Mouse (Mus musculus) hematopoietic stem cell, adult 5-6 weeks (primary cell): ENCODE measurements around the gene Sik1. TPM values are rescaled to one million over a fixed set of nuclear protein-coding genes. Genes with fewer than 3 reads are reported as not detected.
A peak's percentile ranks its signal among the peaks of the same experiment; 100 is the strongest.

ENCODE experiments used
- ATAC-seq, 2 experiments: fragments of 125-278 bp in 1 of 2; replicated peaks in 1 of 2; 2 replicates each; pipeline ENCODE4 v1.8.0; 2016 to 2017; ENCODE audit warnings: inconsistent platforms in 2 of 2, mild to moderate bottlenecking in 2 of 2, moderate number of reproducible peaks in 2 of 2, low read depth in 1 of 2, moderate TSS enrichment in 1 of 2; ENCODE audit not compliant: low FRiP score in 2 of 2, poor library complexity in 2 of 2, severe bottlenecking in 2 of 2, insufficient read depth in 1 of 2, low TSS enrichment in 1 of 2
- total RNA-seq: library from RNA; stranded (forward); fragments of 172-1452, 232-1000 nt; gene quantifications from 2 replicates; pipeline ENCODE4 v1.2.3, GENCODE M21; 2017

Gene Sik1
- total RNA-seq, 1 experiment from 2014 or later = 203 TPM

DNA sequence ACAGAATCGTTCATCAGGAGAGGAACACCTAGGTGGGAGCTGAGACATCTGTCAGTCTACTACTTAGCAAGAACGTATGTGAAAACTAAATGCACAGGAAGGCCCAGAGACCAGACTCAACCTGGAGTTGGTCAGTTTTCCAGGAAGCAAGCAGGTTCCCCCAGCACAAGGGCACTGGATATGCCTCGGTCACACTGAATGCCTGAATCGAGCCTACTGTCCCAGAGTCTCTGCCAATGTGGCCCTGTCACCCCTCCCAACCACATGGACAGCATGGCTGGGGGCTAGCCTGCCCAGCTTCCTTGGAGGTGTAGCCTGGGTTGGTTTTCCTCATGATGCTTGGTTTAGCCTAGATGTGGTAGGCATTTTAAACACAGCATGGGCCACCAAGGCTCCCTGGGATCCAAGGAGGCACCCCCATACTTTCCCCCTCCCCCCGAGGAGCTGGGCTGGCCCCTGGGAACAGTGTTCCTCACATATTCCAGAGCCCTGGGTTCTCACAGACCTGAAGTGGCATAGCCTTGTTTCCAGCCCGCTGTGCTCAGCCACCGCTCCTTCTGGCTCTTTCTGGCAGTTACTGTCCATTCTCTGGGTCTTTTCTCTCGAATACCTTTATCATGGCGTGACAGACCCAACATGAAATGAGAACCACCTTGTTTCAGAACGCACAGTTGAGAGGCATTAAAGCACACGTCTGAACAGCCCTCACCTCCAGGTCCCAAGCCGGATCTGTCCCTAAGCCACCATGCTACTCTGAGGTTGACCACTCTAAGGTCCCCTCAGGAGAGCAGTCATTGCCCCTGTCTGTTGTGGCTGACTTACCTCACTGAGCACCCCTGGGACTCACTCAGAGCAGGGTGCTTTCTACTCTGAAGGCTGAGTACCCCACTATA lies 12.4 kb downstream of the Sik1 start:
- ATAC-seq = no peak

DNA sequence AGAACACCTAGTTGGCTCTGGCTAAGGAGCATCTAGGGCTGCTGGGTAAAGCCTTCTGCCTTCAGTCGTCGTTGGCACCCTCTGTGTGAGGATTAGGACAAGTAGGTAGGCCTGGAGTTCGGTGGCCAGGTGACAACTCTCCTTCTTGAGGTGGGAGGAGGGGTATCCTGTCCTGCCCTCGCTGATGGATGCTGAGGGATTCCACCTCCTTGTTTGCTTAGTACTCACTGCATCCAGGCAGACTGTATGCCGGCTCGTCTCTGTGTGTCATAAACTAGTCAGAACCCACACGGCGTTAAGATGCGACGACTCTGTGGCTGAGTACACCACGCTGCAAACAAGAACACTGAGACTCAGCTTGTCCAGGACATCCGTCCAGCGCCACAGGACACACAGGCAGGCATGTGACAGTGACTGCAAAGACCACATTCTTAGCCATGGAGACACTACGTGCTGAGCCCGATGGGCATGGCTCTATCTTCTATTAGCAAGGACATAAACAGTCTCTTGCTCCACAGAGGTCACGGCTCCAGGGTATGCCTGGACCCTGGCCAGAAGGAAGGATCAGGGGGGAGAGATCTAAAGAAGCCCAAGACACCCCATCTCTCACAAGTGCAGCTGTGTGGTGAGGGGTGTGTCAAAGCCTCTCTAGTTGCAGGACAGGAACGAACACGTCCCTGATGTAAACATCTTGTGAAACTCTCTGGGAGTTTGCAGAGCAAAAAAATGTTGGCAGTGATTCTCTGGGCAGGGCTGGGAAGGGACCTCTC lies 13.6 kb downstream of the Sik1 start:
- 0 out of 4 replicates have a peak, but pooled peaks of 1 of the 2 experiments have one; percentile 3 for ATAC-seq

DNA sequence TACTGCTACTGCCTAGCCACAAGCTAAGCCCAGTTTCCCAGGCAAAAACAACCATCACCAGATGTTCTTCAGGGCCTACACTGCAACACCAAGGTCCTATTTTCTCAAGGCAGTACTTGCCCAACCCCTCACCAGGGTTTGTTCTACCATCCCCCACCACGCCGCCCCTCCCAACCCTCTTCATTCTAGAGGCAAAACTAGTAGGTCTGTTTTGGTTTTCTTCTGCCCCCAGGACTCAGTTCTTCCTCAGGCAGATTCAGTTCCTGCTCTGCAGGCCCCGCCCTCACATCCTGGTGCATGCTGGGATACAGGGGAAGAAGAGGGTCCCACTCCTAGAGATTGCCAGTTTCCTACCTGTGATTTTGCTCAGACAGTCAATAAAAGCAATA lies 14.2 kb downstream of the Sik1 start:
- no peak for ATAC-seq

DNA sequence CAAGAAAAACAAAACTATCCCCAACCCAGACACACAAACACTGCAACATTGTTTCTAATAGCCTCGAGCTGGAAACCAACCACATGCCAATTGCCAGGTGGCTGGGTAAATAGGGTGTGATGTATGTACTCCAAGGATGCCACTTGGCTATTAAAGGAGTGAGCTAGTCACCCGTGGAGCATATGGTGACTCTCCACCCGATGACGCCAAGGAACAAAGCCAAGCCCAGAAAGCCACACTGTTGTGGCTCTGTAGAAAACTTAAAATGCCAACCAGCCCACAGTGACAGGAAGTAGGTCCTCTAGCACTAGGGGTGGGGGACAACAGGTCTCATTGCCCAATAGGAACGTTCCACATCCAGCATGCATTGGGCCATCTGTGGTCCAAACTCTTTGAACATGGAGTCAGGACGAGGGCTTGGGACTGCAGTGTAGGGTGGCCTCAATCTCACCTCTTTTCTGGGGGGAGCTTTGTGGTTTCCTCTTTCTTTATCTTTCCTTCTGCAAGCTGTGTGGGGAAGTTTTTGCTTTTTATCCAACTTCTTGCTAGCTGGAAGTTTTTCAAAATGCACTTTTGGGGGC lies 15.1 kb downstream of the Sik1 start:
- peak; percentile 9 to 44 for ATAC-seq

DNA sequence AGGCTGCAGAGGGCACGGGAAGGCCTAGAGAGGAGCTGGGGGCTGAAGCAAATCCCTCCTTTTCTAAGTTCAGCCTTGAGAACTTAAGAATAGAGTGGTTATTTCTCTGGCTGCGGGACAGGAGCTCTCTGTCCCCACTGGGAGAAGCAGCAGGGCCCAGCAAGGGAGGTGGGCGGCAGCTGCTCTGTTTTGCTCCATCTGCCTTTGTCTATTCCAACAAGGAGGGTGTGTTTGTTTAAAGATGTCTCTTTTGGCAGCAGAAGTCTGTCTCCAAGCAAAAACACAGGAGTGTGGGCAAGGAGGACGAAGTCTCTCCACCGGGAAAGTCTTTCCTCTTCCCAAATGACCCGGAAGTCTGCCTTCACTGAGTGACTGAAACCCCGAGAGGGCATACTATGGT lies 18.8 kb downstream of the Sik1 start:
- no peak for ATAC-seq

DNA sequence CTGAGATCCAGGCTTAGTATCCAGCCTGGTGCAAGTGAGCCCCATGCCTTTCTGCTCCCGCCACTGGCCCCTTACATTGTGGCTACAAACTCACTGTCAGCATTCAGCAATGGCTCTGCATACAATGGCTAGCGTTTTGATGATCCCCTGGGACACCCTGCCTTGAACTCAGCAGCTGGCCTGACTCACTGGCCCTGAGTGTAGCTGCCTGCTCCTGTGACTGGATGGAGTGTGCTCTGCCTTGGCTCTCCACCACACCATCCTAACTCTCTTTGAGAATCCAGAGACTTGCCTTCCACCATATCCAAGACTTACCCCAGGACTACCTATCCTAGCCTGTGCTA lies 19.4 kb downstream of the Sik1 start:
- ATAC-seq = no peak

DNA sequence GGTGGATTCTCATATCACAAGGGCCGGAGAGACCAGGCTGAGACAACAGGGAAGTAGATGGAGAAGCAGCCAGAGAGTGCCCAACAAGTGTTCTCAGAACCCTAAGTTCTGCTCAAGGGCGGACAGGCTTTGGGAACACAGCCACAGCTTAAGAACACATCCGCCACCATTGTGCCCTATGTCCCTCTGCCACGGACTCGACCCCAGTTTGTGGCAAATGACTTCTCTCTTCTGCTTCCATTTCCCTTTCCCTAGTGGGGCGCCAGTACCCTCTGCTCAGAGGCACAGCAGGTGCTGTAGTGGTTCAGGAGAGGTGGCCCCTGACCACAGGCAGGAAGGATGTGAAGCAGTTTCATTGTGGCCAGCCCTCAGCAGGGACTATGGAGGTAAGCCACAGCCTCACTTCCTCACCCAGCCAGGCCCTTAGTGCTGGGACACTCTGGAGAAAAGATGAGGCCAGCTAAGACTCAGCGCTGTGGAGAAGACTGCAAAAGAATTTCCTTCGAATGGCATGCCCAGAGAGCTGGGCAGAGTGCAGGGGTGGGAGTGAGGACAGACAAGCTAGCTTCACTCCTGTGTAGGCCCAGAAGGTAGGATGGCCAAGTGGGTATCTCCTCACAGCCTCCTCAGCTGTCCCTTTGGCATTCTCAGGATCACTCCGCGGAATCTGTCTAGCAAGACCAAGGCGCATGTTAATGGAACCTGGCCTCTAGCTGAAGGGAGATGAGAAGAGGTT lies 19.9 kb downstream of the Sik1 start:
- peak; percentile 85 to 89 for ATAC-seq

DNA sequence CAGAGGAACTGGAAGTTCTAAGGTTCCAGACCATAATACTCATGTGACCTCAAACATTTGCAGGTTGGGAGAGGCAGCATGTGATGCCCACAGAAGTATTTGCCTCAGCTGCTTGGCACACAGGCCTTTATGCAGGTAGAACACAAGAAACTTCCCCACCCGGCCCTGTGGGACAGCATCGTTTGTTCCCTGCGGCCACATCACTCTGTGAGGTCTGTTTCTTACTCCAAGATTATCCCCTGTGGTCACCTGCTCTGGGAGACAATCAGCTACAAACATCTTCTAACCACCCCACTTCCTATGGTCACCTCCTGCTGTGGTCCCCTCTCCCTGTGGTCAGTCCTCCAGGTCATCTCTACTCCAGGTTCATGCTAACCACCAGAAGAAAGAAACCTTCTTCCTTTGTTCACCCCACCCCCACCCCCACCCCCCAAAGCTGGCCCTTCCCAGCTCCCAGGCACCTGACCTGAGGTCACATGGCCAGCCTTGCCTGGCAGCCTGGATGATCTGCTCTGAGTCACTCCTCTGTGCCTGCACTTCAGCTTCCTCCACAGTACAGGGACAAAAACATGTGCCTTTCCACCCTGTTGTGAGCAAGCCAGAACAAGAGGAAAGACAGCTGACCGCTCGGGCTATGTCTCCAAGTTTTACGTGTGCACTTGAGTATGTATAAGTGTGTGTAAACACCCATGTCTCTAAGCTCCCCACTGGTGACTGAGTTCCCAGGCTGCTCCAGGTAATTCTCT lies 21.1 kb downstream of the Sik1 start:
- ATAC-seq = no peak

DNA sequence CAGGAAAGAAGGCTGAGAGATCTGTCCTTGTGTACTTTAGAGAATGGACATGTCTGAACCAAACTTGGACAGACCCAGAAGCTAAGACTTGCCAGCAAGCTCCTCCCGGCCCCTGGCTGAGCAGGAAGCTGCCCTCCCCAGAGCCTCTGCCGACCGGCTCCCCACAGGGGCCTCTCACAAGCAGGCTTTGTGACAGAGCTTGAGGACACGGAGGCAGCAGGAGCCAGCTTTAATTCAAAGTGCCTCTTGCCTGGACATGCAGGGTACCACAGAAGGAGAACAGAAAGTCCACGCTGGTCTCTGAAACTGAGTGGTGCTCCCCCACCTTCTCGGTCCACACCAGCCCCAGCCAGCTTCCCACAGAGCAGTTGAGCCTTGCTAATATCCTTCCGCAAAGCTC lies 21.9 kb downstream of the Sik1 start:
- no peak for ATAC-seq

DNA sequence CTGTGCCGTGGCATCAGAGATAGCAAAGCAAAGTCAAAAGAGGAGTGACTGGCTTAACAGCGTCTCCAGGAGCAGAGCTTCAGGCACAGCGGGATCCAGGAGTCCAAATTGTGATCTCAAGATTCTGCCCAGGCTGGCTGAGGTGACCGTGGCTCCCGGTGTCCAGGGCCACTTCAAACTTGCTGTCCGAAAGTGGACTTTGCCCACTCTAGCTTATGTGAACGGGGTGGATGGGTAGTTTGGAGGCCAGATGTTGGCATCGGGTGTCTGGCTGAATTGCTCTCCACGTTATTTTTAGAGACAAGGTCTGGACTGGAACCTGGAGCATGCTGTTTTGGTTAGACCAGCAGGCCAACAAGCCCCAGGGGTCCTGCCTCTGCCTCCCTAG lies 23.0 kb downstream of the Sik1 start:
- ATAC-seq = no peak

DNA sequence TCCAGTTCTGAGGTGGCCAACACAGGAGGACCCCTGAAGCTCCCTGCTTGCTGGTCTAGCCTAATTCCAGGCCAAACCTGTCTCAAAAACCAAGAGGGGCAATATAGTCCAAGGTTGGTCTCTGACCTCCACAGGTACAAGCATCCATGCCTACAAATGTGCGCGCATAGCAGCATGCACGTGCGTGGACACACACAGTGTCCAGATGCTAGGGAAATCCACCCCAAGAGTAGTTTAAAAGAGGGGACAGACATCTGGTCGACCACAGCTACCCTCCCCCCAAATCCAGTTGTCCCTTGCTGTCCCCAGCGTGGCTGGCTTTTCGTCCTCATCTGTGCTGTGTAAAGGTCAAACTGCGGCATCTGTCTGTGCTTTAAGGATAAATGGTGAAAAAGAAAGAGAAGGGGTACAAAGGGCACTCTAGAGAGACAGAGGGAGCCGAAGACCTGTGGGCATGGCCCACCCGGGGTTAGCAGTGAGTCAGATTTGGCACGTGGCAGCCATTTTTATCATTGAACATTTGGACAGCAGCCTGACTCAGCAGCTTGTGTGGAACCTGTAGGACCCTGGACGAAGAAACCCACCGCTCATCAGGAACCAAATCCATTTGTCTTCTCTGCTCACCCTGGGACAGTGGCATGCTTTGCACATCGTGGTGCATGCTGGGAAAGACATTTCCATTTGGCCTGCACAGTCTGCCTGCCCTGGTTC lies 23.6 kb downstream of the Sik1 start:
- ATAC-seq = no peak

DNA sequence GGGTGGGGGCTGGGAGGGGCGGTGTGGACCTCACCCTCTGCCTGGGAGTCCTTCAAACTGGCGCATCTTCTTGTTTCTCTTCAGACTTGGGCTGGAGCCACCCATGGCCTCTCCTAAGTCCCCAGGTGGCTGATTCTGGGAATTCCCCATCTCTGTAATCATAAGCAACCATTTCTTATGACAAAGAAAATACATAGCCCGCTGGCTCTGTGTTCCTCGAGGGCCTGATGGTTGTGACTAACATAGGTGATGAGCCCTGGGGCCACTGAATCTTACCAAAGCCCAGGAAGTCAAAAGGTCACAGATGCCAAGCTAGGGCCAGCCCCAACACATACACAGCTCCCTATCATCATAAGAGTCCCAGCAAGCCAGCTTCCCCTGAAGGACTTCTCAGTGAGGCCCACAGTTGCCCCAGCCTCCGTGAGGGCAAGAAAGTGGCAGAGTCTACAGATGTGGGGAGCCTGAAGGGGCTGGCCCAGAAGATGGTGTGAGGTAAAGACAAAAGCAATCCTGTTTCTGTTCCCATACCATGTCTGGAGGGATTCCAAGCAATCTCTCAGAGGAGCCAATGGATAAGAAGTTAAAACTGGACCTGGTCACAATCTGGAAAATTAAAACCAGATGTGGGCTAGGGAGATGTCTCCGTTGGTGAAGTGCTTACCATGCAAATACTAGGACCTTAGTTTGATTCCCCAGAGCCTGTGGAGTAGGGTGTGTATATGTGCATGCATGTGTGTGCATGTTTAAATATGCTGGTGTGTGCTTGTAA lies 24.3 kb downstream of the Sik1 start:
- ATAC-seq = no peak

DNA sequence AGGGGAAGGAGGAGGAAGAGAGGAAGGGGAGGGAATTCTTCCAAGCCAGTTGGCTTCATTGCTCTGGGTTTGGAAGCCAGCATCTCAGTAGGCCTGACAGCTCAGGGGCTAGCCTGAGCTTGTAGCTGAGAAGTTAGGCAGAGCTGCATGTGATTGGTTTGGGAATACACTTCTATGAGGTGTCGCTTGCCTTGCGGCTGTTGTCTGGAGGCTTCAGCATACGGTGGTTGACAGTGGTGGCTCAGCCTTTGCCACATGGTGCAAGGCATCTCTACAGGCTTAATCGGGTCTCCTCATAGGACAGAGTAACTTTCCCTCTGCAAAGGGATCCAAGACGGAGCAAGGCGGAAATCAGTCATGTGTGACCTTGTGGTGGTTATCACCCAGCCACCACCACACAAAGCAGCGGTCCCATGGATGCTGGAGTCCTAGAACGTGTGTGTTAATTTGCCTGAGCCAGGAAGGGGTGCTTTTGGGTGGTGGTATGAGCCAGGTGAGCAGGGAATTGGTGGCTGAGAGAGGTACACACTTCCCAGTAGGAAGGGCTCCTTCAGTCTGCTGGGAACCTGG lies 25.0 kb downstream of the Sik1 start:
- no peak for ATAC-seq

DNA sequence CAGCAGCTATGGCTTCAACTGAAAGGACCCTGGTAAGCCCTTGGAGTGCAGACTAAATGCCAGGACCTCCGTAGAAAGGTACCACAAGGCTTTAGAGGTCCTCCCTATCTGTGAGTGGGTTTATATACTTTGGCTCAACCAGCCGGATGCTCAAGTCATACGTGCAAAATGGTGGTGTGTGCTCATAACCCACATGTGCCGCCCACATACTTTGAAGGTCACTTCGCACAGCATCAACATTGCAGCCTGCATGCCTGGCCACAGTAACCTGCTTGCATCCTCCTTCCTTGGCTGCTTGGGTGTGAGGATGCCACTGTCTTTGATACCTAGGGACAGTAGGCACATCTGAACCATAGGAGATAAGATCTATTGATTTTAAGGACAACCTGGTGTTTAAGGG lies 26.7 kb downstream of the Sik1 start:
- no peak for ATAC-seq

DNA sequence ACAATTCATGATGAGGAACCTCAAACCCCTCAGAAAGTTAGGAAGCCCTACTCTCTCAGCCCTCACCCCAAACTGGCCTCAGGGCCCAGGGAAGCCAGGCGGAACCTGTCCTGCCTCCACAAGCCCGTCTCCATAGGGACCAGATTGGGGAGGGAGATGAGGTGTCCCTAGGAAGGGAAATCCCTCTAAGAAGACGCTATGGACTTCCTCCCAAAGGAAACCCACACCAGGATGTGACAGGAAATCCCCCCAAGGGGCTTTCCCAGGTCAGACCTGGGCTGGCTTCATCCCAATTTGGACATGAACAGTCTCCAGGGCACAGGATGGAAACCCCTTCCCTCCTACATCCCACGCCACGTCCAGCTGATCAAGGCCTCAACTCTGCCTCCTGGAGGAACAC lies 27.5 kb downstream of the Sik1 start:
- ATAC-seq = no peak

DNA sequence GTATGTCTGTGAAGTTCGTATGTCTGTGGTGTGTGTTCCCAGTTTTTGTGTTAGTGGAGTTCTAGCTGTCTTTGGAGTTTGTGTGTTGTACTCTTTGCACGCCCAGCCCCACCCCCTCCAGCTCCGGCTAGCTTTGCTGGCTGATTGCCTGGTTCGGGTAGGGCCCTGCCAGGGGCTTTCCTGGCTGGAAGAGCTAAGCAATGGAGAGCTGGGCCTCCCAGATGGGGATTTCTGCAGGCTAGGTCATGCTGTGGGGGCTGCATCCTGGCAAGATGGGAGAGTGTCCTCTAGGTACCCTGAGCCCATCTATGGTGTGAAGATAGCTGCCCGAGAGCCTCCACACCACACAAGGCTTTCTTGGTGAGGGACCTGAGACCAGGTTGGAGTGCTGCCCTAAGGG lies 28.4 kb downstream of the Sik1 start:
- no peak for ATAC-seq
